Mouse (Mus musculus): Measurements from ENCODE around the gene Ntrk2.

Ntrk2 gene

DNA sequence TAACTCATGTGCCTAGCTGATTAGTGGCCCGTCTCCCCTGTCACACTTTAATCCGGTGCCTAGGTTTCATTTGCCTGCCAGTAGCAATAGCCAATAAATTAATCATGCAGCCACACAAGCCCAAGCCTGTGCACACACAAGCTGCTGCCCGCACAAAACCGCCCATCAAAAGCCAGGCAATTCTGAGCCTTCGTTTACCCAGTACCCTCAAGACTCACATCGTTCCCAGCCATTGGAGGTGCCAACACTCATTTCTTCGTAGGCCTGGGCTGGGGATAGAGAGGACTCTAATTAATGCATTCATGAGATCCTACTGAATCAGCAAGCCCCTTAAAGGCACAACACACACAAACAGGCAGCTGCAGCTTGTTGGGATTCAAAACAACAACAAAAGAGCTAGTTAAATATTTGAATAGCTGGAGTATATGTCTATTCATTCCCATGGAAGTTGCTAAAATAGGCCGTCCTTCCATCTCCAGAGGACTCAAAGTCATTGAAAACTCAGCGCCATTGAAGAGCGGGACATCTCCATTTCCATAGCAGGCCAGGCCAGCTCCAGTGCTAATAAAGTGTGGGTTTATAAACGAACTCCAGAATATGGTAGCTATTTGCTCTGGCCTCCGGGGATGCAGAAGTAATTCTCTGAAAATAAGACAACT, 158.5 kb downstream of the Ntrk2 start:
- DNase-seq (ENCODE audit: low spot score in 2 of 2), result no peak

DNA sequence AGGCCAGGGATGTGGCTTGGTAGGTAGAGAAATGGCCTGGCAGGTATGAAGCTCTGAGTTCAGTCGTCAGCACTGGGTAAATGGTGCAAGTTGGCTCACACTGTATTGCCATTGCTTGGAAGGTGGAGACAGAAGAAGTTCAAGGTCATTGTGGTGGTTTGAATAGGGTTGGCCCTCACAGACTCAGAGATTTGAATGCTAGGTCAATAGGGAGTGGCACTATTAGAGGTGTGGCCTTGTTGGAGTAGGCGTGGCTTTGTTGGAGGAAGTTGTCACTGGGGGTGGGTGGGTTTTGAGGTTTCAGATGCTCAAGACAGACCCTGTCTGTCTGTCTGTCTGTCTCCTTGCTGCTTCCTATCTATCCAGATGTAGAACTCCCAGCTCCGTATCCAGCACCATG, 159.5 kb downstream of the Ntrk2 start:
- DNase-seq (ENCODE audit: low spot score in 2 of 2), result no peak

DNA sequence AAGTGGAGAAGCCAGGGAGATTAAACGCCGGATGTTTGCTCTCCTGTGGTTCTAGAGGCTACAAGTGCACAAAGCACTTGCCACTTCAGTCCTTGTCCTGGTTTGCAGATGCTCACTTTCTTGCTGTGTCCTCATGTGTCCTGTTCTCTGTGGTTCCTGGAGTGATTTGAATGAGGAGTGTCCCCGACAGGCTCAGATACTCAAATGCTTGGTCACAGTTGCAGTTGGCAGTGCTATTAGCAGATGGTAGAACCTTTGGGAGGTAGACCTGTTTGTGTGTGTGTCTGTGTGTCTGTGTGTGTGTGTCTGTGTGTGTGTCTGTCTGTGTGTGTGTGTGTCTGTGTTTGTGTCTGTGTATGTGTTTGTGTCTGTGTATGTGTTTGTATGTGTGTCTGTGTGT, 160.1 kb downstream of the Ntrk2 start:
- DNase-seq (ENCODE audit: low spot score in 2 of 2), result no peak

DNA sequence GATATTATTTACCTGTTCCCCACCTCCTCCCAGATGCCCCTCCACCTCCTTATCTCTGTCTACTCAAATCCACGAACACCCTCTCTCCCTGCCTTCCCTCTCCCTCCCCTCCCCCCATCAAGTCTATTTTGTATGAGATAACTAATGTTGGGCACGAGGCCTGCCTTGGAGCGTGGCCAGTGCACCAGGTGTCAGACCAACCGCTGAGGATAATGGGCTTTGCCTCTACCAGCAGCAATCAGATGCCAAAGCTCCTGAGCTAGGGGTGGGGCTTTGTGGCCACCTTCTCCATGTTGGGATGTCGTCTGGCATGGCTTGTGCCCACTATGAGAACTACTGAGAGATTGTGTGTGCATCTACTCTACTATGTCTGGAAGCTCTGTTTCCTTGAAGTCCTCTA, 161.8 kb downstream of the Ntrk2 start:
- DNase-seq (ENCODE audit: low spot score in 2 of 2), result no peak

DNA sequence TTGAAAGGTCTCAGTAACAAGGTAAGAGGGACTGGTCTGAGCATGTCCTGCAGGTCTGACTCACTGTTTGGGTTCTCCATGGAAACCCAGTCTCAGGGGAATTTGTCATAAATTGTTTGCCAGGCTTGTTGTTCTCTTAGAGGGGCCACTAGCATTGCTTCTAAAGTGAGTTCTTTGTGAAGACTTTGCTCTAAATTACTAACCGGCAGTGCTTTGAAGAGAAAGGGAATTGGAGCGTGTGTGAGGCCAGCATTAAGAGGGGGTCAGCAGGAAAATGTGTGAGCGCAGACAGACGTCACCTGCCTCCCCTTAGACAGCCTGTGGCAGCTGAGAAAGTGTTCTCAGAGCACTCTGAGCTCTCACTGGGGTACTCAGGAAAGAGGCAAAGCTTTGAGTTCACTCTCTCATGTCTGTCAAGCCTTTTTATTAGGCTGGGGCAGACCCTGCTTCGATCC, 165.1 kb downstream of the Ntrk2 start:
- no peak for DNase-seq (ENCODE audit: low spot score in 2 of 2)

DNA sequence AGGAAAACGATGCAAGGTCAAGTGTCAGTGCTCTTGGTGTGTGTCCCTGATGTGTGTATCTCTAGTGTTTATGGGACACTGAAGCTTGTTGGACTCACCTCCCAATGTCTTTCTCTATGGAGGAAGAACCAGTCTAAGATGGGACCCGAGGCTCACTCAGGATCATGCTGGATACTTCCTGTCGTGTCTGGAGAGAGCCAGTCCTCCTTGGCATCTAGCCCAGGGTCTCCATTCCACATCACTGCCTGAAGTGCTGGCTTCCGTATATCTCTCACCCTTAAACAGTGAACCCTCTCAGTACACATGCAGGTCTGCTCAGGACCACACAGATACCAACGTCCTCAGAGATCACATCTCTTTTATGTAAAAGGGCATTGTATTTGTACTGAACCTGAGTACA, 166.1 kb downstream of the Ntrk2 start:
- DNase-seq (ENCODE audit: low spot score in 2 of 2), result no peak

DNA sequence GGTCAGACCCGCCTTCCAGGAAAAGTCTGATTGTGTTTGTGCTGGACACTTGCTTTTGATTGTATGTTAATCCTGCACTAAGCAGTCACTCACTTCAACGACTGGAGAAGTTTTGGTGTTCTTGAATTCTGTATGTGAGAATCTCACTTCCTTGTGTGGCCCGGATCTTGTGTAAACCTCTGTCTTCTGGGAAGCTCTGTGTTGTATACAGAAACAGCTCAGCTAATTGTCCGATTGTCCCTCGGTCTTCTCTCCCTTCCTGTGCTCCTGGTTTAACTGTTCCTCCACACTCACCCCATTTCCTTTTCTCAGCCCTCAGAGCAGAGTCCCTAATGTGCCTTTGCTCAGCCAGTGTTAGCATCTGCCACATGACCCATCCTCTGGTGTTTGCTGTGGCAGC, 190.1 kb downstream of the Ntrk2 start:
- no peak for DNase-seq (ENCODE audit: low spot score in 2 of 2)

DNA sequence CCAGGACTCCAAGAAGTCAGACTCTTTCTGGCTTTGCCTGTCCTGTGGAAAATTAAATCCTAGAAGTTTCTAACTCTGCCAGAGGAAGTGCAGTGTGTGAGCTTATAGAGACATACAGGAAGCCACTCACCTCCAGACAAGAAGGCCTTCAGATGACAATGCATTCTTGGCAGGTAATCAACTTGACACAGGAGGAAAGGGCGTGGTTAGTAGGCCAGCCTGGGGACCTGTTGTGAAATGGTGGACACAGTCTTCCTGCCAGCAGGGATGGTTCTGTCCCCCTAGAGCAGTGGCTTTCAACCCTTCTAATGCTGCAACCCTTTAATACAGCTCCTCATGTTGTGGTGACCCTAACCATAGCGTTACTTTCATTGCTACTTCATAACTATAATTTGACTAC, 191.4 kb downstream of the Ntrk2 start:
- no peak for DNase-seq (ENCODE audit: low spot score in 2 of 2)

DNA sequence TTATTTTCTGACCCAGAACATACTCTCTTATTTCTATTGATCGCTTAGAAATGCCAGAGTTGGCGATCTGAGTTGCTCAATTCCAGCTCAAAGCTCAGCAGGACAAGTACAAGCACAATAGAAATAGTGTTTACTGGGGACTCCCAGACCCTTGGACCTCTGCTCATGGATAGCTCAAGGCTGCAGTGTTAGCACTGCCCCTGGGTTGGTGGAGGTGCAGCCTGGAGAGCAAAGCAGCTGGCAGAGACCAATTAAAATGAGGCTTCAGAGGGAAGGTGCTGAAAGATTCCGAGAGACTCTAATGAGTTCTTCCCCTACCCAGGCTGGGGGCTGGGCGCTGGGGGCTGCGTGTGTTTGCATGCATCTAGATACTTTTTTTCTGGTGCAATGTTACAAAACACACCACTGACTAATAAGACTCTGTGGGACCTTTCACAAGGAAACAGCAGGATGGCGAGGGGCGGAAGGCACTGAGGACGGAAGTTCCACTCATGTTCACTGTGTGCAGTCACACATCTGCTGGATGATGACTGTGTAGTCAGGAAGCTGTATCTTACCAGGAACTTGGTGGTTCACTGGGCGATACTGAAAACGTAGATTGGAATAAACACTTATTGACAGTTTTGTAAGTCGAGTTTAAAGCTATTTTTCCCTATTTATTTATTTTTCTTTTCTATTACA, 193.1 kb downstream of the Ntrk2 start:
- DNase-seq (ENCODE audit: low spot score in 2 of 2), result no peak

DNA sequence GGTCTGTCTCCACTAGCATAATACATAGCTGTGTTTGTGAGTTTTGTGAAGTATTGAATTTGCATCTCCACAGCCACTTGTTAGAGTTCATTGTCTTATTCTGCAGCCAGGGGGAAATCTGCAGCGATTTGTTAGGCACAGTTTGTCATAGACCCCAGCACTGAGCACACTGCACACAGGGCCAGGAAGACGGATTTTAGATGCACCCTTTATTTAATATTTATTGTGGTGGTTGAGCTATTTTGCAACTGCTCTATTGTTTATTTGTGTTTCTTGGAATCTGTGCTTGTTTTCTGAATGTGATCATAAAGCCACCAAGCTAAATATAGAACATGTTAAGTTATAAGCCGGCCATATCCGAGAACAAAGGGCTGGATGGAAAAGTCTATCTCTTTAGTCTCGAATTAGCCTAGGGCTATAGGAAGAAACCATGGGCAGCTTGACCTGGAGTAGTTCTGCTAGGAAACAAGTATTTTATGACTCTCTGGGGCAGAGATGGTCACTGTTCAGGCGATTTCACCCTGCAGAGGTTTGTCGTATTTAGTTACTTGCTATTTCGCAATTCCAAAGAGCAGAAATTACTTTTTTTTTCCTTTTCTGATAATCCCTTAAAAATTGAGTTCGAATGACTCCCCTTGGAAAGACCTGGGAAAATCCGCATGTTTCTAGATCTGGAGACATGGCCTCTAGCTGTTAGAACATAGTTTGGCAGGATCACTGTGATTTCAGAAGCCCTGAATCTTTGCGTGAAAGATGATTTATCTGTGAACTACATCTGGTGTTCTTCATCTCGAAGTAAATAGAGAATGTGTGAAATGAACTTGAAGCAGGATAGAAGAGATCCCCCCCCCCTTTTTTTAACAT, 196.8 kb downstream of the Ntrk2 start:
- DNase-seq (ENCODE audit: low spot score in 2 of 2), result no peak

DNA sequence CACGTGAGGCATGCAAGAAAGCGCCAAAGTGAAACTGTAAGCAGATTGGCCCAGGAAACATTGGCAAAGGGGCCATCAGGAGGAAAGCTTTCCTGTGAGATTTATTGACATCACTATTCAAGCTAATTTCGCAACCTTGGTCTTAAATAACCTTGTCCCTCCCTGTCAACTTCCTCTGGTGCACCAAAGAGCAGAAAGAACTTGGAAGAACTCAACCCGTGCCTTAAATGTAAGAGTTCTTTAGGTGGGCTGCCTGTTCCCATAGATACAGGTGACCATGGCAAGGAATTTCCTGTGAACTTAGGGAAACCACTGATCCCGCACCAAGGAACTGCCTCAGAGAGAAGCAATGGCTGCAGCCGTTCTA, 197.4 kb downstream of the Ntrk2 start:
- DNase-seq (ENCODE audit: low spot score in 2 of 2), result no peak

DNA sequence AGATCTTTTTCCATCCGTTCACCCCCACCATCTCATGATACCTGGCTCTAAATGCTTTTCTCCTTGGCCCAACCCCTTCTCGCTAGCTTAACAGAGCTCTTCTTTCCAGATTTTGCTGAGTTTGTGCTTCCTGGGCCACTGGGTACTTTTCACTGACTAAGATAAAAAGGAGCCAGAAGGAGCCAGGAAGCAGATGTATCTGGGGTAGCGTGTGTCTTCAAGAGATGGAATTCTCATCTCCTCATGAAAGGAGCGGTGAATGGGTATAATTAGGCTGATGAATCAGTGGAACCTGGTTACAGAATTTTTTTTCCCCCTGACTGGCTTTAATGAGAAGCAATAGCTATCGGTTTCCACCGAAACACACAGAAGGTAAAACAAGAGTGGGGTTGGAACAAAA, 198.2 kb downstream of the Ntrk2 start:
- DNase-seq (ENCODE audit: low spot score in 2 of 2), result no peak

DNA sequence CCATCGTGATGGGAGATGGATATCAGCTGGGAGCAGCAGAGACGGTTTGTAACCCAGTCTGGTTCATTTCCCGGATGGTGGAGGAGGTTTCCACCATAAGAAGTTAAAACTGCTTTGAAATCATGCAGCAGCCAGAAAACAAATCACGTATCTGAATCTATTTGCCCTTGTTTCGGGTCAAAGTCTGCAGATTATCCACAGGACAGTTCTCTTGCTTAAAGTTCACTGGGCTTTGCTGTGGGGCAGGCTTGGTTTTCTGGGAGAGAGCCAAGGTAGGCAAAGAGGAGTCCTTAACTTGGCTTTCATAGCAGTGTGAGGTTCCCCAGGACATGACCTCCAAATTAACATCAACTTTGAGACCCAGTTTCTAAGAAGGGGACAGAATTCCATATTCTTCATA, 203.5 kb downstream of the Ntrk2 start:
- DNase-seq (ENCODE audit: low spot score in 2 of 2), result no peak

DNA sequence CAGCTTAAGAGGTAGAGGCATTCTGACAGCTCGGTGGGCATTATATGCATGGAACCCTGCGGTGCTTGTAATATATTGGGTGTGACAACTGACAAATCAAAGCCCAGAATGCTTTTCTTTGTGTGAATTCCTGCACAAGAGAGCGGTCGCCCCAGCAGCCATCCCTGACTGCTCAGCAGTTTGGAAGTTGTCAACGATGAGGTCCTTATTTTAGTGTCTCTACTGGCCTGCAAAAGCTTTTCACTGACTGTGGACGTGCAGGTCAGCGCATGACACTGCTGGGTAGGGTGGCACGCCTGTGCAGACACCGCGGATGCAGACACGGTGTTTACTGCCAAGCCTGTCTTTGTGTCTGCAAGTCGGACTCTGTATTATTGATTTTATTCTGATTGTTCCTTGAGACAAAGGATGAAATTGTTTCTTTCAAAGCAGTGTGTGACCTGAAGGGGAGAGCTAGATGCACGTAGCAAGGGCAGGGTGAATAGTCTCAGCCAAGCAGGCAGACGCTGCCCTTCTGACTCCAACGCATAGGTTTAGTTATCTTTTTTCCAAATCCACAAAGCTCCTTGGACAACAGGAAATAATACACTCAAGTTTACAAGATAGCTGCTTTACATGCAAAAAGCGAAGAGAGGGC, 204.6 kb downstream of the Ntrk2 start:
- DNase-seq (ENCODE audit: low spot score in 2 of 2), result no peak

DNA sequence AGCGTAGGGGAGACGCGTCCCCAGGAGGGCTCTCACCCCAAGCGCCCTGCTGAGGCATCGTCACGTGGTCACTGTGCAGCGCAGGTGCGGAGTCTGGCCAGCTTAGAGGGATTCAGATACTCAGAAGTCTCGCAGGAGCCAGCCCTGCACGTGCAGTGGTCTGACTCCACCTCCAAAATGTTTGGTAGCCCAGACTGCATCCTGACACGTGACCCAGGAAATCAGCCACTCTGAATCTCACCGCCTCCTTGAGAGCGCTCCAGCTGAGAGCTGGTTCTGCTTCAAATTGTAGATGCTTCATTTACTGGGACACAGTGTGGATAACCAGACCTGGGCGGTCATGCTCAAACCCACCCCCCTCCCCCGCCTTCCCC, 205.1 kb downstream of the Ntrk2 start:
- DNase-seq (ENCODE audit: low spot score in 2 of 2), result peak; percentile 64 to 80

DNA sequence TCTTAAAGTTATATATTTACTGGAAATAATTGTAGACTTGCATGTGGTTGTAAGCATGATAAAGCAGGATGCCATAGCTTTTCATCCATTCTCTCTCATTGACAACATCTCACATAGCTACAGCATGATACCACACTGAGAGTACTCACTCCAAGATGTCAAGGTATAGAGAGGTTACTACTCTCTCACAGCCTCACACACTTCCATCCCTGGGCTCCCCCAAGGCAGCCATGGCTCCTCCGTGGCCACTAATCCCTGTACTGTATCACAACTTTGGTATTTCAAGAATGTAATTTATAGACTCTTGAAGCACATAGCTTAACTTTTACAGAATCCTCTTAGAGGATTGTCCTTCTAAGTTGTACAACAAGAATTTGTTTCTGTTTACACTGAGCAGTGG, 209.0 kb downstream of the Ntrk2 start:
- DNase-seq (ENCODE audit: low spot score in 2 of 2), result no peak

DNA sequence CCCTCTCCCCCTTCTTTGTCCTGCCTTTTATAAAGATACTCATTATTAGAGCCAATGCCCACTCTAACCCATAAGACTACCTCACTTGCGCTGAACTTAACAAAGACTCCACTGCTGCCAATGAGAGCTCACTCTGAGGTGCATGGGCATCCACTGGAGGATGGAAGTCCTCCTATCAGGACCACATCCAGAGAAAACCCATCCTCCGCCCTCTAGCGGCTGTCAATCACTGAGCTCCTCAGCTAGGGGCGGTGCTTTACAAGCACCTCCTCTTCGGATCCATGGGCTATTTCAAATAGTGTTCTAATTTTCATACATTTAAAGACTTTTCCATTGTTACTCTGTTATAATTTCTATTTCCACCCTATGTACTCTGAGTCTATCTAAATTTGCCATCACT, 210.8 kb downstream of the Ntrk2 start:
- DNase-seq (ENCODE audit: low spot score in 2 of 2), result no peak

DNA sequence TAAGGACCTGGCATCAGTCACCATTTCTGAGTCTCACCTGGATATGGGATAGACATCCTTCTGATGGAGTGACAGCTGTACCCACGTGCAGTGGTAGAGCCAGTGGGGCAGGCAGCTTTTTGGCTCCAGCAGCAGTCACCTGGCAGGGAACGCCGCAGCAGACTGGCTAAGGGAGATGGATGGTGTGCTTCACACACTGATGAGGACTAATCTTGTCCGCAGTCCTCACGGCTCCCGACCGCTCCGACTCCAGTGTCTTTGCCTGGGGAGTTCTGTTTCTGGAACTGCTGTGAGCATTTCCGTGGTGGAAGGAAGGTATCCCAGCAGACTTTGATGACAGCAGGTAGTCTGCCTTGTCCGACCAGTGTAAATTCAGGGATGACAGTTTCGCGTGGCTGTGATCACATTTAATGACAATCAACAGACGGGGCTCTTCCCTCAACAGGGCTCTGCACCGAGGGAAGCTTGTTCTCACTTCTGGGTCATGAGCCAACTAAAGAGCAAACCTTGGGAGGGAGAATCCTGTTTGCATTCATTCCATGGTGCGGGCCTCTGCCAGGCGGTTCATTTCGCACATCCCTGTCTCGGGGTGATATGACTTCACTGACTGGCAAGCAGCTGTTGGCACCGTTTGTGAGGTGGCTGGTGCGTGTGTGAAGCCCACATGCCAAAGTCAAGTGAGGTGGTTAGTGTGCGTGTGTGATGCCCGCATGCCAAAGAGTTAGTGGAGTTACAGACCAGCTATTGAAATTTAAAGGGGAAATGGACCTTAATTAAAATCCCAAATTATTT, 216.1 kb downstream of the Ntrk2 start:
- DNase-seq (ENCODE audit: low spot score in 2 of 2), result no peak

DNA sequence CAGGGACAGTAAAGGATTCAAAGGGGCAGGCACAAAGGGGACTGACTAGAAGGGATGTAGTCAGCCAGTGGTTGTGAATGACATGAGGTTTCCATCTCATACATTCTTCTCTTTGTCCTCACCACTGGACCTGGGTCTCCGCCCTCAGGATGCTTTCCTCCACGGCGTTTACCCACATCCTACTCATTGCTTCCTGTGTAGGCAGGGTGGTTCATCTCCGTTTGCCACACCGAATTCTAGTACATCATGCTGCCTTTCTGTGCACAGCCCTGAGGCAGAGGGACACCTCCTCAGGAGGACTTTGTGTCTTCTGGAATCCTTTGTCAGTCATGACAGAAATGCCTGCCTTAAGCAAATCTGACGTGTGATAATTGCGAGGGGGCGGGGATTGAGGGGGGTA, 219.3 kb downstream of the Ntrk2 start:
- DNase-seq (ENCODE audit: low spot score in 2 of 2), result peak; percentile 16 to 20

DNA sequence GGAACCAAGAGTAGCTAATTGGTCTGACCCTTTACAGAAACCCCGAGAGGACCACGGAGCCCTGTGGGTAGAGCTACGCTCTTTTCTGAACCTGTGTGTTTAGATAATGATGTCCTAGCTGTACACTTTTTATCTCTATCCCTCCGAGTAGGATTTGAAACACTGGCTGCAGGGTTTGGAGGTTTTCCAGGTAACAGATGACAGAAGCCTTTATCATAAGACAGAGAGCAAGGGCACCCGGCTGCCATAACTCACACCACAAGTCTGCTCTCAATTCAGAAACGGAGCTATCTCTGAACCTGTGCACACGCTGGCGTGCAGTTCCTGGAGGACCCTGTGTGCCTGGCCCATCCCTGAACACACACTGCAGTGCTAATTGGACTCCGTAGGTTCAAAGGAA, 221.1 kb downstream of the Ntrk2 start:
- no peak for DNase-seq (ENCODE audit: low spot score in 2 of 2)

DNA sequence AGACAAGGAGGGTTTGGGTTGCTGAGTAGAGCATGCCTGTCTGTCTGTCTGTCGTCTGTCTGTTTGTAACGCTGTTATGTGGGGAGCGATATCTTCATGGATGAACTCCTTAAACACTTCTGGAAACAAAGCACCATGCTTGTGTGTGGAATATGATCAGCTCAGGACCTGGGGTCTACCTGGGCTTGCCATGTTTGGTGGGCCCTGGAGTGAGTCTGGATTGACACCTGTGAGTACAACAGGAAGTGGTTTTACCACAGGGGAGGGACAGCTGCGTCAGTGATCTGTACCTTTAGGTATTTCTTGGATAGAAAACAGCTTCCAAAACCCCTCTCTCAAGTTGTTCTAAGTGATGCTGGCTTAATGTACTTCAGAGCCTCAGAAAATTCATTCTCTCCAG, 222.2 kb downstream of the Ntrk2 start:
- DNase-seq (ENCODE audit: low spot score in 2 of 2), result no peak

DNA sequence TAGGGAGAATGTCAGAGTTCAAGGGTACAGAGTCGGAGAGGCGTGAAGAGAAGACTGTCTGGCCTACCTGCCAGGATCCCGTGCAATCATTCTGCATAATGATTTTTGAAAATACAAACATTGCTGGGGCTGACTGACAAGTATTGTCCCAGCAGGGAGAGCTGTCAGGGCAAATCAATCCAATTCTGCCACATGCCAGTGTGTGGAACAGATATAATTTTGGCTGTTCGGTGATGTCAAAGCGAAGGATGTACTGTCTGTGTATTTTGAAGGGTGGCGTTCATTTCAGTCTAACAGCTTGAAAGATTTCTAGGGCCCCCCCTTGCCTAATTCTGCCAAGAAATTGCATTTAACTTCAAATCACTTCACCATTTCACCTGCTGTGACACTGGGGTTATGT, 224.2 kb downstream of the Ntrk2 start:
- no peak for DNase-seq (ENCODE audit: low spot score in 2 of 2)

Measured in thymus, postnatal 10 days (tissue).